Mouse (Mus musculus) cerebellum, postnatal 25 days (tissue): ENCODE results near the gene Fscn3.

Experiments
- DNase-seq, 2 experiments: peaks; one replicate each; pipeline ENCODE4 v3.0.0; 2021; ENCODE audit warnings: mixed read lengths in 2 of 2

Gene Fscn3

GRCm38 (mm10) chr6:28428290-28428689 lies 701 bp downstream of the Fscn3 start, which contains the start of gene Gcc1:
Gene Gcc1, minus strand, starts transcription at chr6:28428390.
- no peak for DNase-seq

- peak; percentile 71 to 77 for DNase-seq
Measured at GRCm38 (mm10) chr6:28429870-28430269, 2.3 kb downstream of the Fscn3 start.

DNA sequence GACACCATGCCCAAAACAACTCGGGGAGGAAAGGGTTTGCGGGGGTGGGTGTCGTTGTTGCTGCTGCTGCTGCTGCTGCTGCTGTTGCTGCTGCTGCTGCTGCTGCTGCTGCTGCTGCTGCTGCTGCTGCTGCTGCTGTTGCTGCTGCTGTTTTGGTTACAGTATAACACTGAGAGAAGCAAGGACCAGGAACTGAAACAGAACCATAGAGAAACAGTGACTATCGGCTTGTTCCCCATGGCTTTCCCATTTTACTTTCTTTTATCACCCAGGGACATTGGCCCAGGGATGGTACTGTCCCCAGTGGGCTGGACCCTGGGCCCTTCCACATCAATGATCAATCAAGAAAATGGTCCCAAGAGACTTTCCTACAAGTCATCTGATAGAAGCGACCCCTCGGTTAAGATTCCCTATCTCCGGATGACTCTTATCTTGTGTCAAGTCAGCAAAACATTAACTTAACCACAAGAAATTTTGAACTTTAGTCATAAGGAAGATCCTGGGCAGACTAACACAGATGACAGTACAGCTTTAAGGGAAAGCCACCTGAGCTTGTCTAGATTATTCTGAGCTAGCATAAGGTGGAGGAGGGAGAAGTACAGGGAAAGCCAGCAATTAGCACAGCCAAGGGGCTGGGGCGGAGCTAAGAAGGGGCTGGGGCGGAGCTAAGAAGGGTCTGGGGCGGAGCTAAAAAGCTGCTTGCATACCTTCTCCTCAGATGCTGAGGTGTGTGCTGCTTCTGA lies 3.4 kb downstream of the Fscn3 start:
- no peak for DNase-seq

DNA sequence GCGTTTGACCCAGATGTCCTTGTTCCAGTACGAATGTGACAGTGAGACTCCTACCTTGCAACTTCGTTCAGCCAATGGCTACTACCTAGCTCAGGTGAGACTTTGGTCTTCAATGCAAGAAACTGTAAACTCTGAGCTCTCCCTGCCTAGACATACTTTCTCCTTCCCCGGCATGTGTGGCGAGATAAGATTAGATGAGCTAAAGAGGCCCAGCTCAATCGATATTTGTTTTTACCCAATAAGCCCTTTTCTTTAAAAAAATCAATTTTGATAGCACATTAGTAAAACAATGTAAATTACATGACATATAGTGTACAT lies 3.9 kb downstream of the Fscn3 start:
- DNase-seq, result no peak

GRCm38 (mm10) chr6:28447937-28448336 lies 20.3 kb downstream of the Fscn3 start:
- DNase-seq, result no peak

DNA sequence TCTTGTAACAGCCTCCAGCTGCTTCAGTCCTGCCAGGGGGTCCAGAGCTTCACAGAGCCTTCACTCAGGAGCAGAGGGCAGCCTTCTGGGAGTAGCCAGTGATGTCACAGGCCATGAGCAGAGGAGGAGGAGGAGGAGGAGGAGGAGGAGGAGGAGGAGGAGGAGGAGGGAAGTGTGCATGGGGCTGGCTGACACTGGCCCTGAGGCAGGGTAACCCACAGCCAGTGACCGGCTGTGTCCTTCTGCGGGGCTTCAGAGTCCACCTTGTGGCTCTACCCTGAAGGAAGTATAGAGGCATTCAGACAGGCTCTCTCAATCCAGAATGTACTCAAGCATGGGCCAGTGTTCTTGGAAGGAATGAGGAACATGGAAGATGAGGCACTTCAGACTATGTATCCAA lies 21.7 kb downstream of the Fscn3 start, which contains the start of gene Pax4:
Gene Pax4, minus strand, starts transcription at position 101 of the 400 bp plus-strand sequence.
- no peak for DNase-seq

GRCm38 (mm10) chr6:28450481-28450880 lies 22.9 kb downstream of the Fscn3 start:
- DNase-seq, result no peak

DNA sequence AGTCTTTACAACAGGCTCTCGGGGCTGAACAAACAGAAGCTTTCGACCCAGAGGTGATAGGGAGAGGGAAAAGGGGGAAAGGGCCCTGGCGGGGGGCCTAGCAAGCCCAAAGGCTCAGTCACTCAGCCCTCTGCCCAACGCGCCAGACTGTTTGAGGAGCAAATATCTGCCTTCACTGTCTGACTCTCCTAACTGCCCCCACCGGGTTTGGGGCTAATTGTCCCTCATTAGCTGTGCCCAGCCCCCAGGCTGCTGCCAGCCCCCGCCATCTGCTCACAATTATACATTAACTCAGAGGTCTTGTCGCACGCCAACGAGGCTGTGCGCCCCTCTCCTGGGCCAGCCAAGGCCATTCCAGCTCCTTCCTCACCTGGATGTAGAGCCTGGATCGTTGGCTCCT lies 23.4 kb downstream of the Fscn3 start:
- DNase-seq, result no peak

DNA sequence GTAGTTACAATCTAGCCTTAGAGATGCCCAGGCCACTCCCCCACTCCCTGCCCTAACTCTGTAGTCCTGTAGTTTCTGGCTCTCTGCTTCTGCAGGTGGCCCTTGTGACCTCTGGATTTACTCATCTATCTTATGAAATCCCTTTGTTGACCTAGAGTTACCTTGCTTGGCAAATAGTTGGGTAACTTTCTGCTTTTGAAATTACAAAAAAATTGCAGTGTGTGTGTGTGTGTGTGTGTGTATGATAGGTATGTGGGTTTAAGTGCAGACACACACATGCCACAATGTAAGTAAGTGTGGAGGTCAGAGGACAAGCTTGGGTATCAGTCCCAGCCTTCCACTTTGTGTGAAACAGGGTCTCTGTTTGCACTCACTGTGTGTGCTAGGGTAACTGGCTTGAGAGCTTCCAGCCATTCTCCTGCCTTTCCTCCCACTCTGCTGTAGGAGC lies 31.7 kb downstream of the Fscn3 start:
- no peak for DNase-seq

DNA sequence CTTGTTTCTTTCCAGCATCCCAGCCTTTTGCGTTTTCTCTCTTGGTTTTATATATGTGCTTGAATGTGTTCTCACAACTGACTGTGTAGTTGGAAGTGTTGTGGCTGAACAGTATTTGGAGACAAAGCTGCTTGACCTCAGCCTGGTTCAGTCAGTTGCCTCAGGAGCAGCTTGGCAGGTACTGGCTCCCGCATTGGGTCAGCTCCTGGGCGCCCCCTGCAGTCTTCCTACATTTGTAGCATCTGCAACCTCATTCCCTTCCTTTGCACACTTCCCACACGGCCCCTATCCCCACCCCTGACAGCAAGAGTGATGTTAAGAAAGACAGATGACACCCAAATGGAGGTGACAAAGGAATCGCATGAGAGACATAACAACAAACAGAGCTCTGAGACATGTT lies 32.9 kb downstream of the Fscn3 start:
- peak; percentile 87 to 93 for DNase-seq

DNA sequence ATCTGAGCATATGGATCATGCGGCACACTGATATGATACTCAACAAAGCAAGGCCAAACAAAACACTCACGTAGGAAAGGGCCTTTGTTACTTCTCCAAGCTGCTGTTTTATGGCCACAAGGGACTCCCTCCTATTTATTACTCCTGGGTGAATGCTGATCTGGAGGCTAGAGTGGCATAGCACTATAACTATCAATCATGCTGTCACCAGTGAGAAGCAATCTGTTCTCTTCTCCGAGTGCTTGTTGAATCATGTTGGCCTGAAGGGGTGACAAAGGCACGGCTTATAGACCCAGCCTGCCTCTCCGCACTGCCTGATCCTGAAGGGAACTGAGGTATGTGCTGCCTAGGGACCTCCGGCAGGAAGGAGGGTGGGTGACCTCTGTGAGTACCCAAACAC lies 37.0 kb downstream of the Fscn3 start:
- DNase-seq, result no peak

DNA sequence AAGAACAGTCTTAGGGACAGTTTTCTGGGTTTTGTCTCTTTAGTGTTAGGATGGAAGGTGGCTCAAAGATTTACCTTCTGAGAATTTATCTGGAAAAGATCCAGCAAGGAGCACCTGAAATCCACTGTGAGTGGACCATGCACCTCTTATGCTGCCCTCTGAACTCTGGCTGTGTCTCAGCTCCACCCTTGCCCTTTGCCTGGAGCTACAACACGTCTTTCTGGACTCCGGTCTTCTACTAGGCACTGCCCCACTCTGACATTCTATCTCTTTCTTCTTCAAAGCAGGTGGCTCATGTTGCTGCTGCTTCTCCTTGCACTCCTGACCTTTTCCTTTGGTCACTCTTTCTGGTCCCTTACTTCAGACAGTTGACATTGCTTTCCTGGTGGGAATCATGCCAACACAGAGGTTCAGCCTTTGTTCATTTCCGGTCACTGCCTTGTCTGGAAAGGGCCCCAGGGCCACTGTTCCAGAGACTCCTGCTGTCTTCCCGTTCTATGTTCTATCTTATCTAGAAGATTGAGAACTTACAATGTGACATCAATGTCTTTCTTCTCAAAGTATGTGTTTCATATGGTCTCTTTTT lies 42.5 kb downstream of the Fscn3 start:
- DNase-seq, result no peak

DNA sequence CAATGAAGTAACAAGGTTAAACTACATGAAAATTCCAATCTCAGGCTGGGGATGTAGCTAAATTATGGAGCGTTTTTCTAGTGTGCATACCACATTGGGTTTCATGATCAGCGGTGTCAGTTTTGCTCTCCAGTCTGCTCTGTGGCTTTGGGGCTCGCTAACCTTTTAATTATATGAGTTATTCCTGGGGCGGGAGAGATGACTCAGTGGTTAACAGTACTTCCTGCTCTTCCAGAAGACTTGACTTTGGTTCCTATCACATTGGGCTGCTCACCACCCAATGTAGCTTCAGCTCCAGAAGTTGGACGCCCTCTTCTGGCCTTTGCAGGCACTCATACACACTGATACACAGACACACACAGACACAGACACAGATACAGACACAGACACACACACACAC lies 43.0 kb downstream of the Fscn3 start:
- no peak for DNase-seq

- DNase-seq, result no peak
Measured at GRCm38 (mm10) chr6:28471284-28472035, 43.9 kb downstream of the Fscn3 start.

GRCm38 (mm10) chr6:28474211-28474610 lies 46.6 kb downstream of the Fscn3 start:
- DNase-seq, result no peak

GRCm38 (mm10) chr6:28474839-28475238 lies 47.2 kb downstream of the Fscn3 start, which contains the start of gene Snd1:
Gene Snd1, plus strand, starts transcription at chr6:28475139.
- no peak for DNase-seq

DNA sequence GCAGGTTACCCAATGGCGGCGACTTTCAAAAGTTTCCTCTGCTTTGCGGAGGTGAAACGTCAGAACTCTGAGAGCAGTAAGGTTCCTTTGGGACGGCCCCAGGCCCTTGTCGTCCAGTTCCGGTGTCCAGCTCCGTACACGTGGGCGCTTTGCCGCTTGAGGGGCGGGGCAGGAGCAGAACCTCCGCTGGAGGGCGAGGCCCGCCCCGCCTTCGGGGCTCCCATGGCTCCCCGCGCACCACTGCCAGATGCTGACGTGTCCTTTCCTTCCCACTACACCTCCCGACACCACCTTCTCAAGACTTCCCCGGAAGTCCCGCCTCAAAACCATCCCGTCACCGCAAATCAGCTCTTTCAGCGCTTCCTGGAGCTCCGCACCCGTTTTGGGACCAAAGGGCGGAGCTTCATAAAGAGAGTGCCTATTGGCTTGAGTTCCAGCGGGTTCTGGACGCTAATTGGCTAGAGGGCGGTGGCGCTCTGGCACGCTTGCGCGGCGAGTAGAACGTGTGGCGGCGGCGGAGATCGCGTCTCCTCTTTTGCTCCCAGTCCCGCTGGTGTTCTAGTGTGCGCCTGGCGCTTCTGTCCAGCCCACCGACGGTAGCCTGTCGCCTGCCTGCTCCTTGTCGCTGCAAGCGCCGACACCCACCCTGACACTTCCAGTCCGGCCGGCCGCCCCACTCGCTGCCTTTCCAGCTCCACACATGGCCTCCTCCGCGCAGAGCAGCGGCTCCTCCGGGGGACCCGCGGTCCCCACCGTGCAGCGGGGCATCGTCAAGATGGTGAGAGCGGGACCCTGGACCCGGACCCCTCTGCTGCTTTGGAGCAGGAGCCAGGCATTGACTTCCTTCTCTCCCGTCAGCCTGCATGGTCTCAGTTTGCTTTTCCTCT lies 52.5 kb downstream of the Fscn3 start:
- DNase-seq, result peak; percentile 96 to 97

DNA sequence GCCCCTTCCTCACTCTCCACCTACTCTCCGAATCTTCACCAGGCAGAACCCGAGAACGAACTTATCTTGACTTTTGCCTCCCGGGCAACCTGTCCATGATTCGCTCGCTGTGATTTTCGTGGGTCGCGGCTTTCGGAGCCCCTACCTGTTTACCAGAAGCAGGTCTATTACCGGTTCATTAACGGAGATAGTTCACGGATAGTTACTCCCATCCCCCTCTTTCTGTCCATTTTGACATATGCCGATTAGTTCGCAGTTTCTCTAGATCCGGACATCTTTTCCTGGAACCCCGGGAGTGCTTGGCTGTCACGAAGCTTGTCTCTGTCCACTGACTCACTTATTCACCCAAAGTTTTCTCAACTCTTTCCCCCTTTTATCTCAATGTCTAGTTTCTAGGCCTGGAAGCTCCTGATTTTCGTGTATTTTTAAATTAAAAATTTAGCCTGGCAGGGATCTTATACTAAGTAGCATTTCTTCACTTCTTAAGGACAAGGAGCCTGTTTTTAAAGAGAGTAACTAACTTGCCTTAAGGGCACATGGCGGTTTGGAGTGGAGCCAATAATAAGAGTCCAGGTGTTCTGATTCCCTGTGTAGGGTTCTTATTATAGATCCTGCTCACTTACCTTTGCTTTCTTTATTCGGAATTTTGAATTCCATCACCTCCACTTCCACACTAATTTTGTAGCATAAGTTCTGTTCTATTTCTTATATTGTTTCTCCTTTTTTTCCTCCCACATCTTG lies 53.3 kb downstream of the Fscn3 start:
- no peak for DNase-seq

- DNase-seq, result no peak
Measured at GRCm38 (mm10) chr6:28482711-28483315, 55.2 kb downstream of the Fscn3 start.

GRCm38 (mm10) chr6:28486008-28486407 lies 58.4 kb downstream of the Fscn3 start:
- DNase-seq, result no peak

DNA sequence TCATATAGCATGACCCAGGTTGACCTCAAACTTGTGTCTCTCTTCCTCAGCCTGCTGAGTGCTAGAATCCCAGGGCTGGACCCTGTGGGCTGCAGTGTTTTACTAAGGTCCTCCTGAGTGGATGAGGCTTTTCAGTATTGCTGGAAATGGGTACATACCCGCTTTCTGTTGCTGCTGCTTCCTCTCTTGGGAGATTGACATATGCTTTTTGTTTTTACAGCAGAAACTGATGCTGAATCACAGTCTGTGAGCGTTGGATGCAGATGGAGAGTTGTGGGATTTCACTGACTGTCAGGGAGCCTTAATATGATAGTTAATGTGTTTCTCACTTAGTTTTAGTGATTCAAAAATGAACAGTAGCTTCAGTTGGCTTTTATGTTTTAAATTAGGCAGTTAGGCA lies 58.9 kb downstream of the Fscn3 start:
- DNase-seq, result no peak

DNA sequence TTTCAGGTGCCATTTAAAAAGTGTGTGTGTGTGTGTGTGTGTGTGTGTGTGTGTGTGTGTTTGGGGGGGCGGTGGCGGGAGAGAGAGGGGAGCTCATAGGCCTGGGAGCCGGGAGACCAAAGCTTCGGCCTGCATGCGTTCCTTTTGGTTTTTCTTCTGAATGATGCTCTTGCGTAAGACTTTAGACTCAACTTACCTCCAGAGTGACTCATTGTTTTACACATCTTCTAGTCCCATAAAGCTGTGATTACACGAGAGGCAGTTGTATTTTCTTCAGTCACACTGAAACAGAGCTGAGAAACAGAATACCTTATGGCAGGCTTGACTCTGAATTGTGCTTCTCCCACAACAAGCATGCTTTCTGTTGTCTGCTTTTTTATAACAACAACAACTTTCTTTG lies 59.3 kb downstream of the Fscn3 start:
- no peak for DNase-seq
